Mouse (Mus musculus) liver, embryonic 16.5 days (tissue): ENCODE measurements around the gene Cpeb4. TPM values are rescaled to one million over a fixed set of nuclear protein-coding genes. Genes with fewer than 3 reads are reported as not detected.
"Not testable (repeated sequence)": the region's sequence is repeated elsewhere in the genome, so short reads cannot be mapped to it uniquely, and the experiment has no call there.

Experiments
- ATAC-seq: fragments of 200-750 bp; cut with Nextera tagmentation; 2 replicates; pipeline ENCODE4 v1.8.0; 2017; ENCODE audit warnings: low read depth, mild to moderate bottlenecking, moderate number of reproducible peaks, moderate library complexity
- H3K27ac ChIP-seq: fragments of 300-500 bp; sonication (generic); 2 replicates; pipeline ENCODE4 v1.5.1; 2014; ENCODE audit warnings: mild to moderate bottlenecking, low read length
- H3K27me3 ChIP-seq: fragments of 300-500 bp; sonication (generic); 2 replicates; pipeline ENCODE4 v1.6.1; 2014; ENCODE audit warnings: low read depth, low read length, mixed read lengths; ENCODE audit not compliant: control insufficient read depth, insufficient read depth
- H3K36me3 ChIP-seq: fragments of 300-500 bp; sonication (generic); 2 replicates; pipeline ENCODE4 v1.6.1; 2014; ENCODE audit warnings: mild to moderate bottlenecking; ENCODE audit not compliant: control insufficient read depth, insufficient read depth
- H3K4me1 ChIP-seq: fragments of 300-500 bp; sonication (generic); 2 replicates; pipeline ENCODE4 v1.6.1; 2014; ENCODE audit warnings: low read depth, low read length, mixed read lengths; ENCODE audit not compliant: control insufficient read depth
- H3K4me2 ChIP-seq: fragments of 300-500 bp; sonication (generic); 2 replicates; pipeline ENCODE4 v1.6.1; 2014; ENCODE audit warnings: low read depth, low read length, mixed read lengths
- H3K4me3 ChIP-seq: fragments of 300-500 bp; sonication (generic); 2 replicates; pipeline ENCODE4 v1.5.1; 2014; ENCODE audit warnings: low read depth, mild to moderate bottlenecking, low read length
- H3K9ac ChIP-seq: fragments of 300-500 bp; sonication (generic); 2 replicates; pipeline ENCODE4 v1.6.1; 2014; ENCODE audit warnings: low read depth, low read length
- H3K9me3 ChIP-seq: fragments of 300-500 bp; sonication (generic); replicated peaks from 2 replicates; pipeline ENCODE4 v1.6.1; 2016; ENCODE audit warnings: low read length; ENCODE audit not compliant: control insufficient read depth
- WGBS: fragments of 180-500 bp; shearing (Covaris S2); extraction: QIAGEN DNeasy Blood & Tissue Kit; methylation state at CpG from one replicate; pipeline ENCODE4 v1.1.7; 2014; ENCODE audit not compliant: insufficient replicate concordance; 5-methylcytosine and 5-hydroxymethylcytosine counted together
- polyA plus RNA-seq: library from polyadenylated mRNA; unstranded; fragments of >200 nt; fragmentation: Nextera tagmentation; extraction: Ambion mirVana; gene quantifications from 2 replicates; pipeline ENCODE4 v1.2.1, GENCODE M21; 2015

Gene Cpeb4
- polyA plus RNA-seq, 1 experiment from 2014 or later: 21.0 TPM

DNA sequence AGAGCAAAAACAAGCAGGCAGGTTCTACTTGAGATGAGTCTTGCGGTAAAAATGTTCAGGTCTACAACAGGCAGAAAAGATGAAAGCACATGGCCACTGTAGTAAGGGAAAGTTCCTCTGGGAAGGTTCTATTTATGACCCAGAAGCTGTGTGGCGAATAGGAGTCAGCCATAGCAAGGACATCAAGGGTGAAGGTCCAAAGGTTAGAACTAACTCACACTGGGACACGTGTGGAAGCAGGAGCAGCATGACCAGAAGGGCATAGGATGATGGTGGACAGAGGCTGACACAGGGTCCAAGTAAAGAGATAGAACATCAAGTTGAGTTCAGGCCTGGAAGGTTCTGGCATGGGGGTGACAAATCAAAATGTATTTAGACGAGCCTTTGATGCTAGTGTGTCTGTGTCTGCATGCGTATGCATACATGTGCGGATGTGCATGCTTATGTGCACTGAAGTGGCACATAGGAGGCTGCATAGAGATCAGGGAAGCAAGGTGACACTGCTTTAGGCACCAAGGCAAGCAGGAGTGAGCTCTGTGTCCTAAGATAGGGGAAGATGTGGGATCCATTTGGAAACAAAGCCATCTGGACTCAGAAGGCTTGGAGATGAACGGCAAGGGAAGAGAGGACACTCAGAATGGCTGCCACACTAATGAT, 28.7 kb upstream of the Cpeb4 start:
- peak; percentile 28 for ATAC-seq
- Histone ChIP-seq H3K4me2 (peak overlapping the region; percentile 62), H3K27me3 (no peaks in the 10 kb centered on the region), H3K4me1 (peaks cover 62% of the 10 kb centered on the region), H3K4me3 (peak overlapping the region; percentile 15; the same call in 1 of the 2 replicates), H3K9ac (peak overlapping the region; percentile 70), H3K36me3 (no peaks in the 10 kb centered on the region), H3K27ac (peak overlapping the region; percentile 99), H3K9me3 (no peaks in the 10 kb centered on the region)
- 63% methylated on average over 7 of the region's 7 CpGs for WGBS

DNA sequence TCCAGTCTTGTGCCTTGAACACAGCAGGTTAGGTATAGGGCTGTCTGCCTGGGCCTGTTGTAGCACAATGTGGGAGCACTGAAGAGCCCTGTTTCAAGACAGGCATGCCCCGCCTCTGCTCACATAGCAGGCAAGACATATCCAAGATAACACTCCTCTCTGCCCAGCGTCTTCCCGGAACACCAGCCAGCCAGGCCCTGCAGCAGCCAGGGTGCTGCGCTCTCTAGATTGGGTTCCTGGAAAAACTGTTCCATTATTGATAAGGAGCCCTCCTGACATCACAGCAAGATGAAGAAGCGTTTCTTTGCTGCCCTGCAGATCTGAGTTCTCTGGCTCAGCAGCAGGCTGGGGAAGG, 28.2 kb upstream of the Cpeb4 start:
- H3K4me3 ChIP-seq: peak overlapping the region; percentile 18
- 15% methylated on average over 5 of the region's 5 CpGs for WGBS
- H3K27ac ChIP-seq: peak overlapping the region; percentile 99
- peak; percentile 99 for ATAC-seq
- H3K9ac ChIP-seq: peak overlapping the region; percentile 70
- no peaks in the 10 kb centered on the region for H3K9me3 ChIP-seq
- H3K27me3 ChIP-seq: no peaks in the 10 kb centered on the region
- H3K4me1 ChIP-seq: peaks cover 57% of the 10 kb centered on the region
- H3K36me3 ChIP-seq: no peaks in the 10 kb centered on the region
- H3K4me2 ChIP-seq: peak overlapping the region; percentile 62

DNA sequence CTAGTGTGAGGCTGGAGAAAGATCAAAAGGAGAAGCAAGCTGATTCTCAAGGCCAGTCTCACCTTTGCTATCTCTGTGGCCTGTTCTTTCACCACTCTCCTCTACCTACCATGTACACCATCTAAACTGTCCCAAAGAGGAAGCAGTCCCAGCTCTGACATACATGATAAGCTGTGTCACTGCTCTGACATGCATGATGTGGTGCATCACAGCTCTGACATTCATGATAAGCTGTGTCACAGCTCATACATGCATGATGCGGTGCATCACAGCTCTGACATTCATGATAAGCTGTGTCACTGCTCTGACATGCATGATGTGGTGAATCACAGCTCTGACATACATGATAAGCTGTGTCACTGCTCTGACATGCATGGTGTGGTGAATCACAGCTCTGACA, 26.9 kb upstream of the Cpeb4 start:
- not testable (repeated sequence) for H3K36me3 ChIP-seq, H3K9me3 ChIP-seq, ATAC-seq, H3K4me3 ChIP-seq, H3K4me2 ChIP-seq, H3K27me3 ChIP-seq
- 86% methylated on average over 1 of the region's 1 CpGs for WGBS
- peaks cover 50% of the 10 kb centered on the region for H3K4me1 ChIP-seq
- H3K9ac ChIP-seq: peak overlapping the region; percentile 66
- peak overlapping the region; percentile 99 for H3K27ac ChIP-seq

GRCm38 (mm10) chr11:31846771-31847468, 25.1 kb upstream of the Cpeb4 start:
- H3K27me3 ChIP-seq: no peaks in the 10 kb centered on the region

GRCm38 (mm10) chr11:31847469-31847805, 24.6 kb upstream of the Cpeb4 start:
- H3K4me3 ChIP-seq: no peak overlapping the region
- H3K27ac ChIP-seq: no peak overlapping the region
- 86% methylated on average over 5 of the region's 5 CpGs for WGBS
- no peak overlapping the region for H3K4me2 ChIP-seq
- H3K4me1 ChIP-seq: peaks cover 35% of the 10 kb centered on the region
- H3K9ac ChIP-seq: no peak overlapping the region
- H3K36me3 ChIP-seq: no peaks in the 10 kb centered on the region
- H3K9me3 ChIP-seq: no peaks in the 10 kb centered on the region
- ATAC-seq: no peak
- H3K27me3 ChIP-seq: no peaks in the 10 kb centered on the region

More at GRCm38 (mm10) chr11:31846771-31847468, 25.1 kb upstream of the Cpeb4 start:
- Histone ChIP-seq H3K4me3 (no peak overlapping the region), H3K4me2 (no peak overlapping the region), H3K27ac (no peak overlapping the region), H3K9ac (no peak overlapping the region), H3K36me3 (no peaks in the 10 kb centered on the region), H3K9me3 (no peaks in the 10 kb centered on the region), H3K4me1 (peaks cover 40% of the 10 kb centered on the region)
- WGBS: 79% methylated on average over 9 of the region's 9 CpGs
- ATAC-seq: no peak

DNA sequence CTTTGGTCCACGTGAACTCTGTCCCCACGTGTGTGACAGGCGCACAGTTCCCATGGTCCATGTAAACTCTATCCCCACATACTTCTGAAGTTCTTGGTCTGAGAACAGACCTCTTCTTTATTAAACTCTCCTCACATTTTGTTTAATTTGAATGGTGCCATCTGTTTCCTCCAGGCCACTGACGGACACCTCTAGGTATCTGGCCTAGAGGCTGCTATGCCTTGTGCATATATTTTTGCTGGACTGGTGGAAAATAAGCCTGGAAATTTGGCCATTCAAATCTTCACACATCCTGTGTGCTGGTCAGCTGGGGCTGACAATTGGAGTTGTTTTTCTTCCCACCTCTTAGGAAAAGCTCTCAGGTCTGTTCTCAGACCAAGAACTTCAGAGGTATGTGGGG, 23.3 kb upstream of the Cpeb4 start:
- Histone ChIP-seq H3K9ac (no peak overlapping the region), H3K4me2 (no peak overlapping the region), H3K27ac (no peak overlapping the region), H3K9me3 (no peaks in the 10 kb centered on the region), H3K4me3 (no peak overlapping the region), H3K36me3 (no peaks in the 10 kb centered on the region), H3K27me3 (no peaks in the 10 kb centered on the region), H3K4me1 (peaks cover 22% of the 10 kb centered on the region)
- ATAC-seq: no peak
- 74% methylated on average over 4 of the region's 4 CpGs for WGBS

- WGBS: 71% methylated on average over 3 of the region's 3 CpGs
- Histone ChIP-seq H3K4me1 (peaks cover 10% of the 10 kb centered on the region), H3K36me3 (no peaks in the 10 kb centered on the region), H3K9ac (no peak overlapping the region), H3K4me3 (no peak overlapping the region), H3K27me3 (no peaks in the 10 kb centered on the region), H3K27ac (peak overlapping the region; percentile 21; the same call in 1 of the 2 replicates), H3K9me3 (no peaks in the 10 kb centered on the region), H3K4me2 (no peak overlapping the region)
- ATAC-seq: no peak
These were observed 21.7 kb upstream of the Cpeb4 start for GRCm38 (mm10) chr11:31850156-31850775.

DNA sequence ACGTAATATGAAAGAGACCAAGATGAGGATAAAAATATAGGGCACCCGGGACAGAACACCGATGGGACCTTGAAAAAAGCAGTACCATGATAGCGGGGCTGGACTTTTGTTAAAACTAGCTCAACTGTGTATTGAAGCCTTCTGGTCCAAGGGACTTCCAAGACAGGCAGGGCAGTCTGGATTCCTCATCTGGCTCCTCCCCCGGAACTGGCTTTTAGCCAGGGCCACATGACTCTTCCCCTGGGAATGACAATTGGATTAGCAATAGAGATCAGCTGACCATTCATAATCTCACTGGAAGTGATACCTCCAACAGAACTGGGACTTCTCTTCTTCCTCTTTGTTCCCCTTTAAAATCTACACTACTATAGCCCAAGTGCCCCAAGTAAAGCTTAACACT, 21.0 kb upstream of the Cpeb4 start:
- no peaks in the 10 kb centered on the region for H3K27me3 ChIP-seq
- no peak overlapping the region for H3K9ac ChIP-seq
- H3K4me3 ChIP-seq: no peak overlapping the region
- no peak overlapping the region for H3K4me2 ChIP-seq
- H3K9me3 ChIP-seq: no peaks in the 10 kb centered on the region
- peaks cover 4% of the 10 kb centered on the region for H3K4me1 ChIP-seq
- no peak overlapping the region for H3K27ac ChIP-seq
- 76% methylated on average over 5 of the region's 5 CpGs for WGBS
- no peaks in the 10 kb centered on the region for H3K36me3 ChIP-seq
- no peak for ATAC-seq
